Mouse (Mus musculus) myocyte (in vitro differentiated cells): ENCODE results near the gene Poc5. TPM values are rescaled to one million over a fixed set of nuclear protein-coding genes. Genes with fewer than 3 reads are reported as not detected.

Experiments used
- H3K27me3 ChIP-seq: one replicate; pipeline ENCODE4 v1.6.1; 2011; ENCODE audit not compliant: control insufficient read depth, insufficient read depth, insufficient read length
- H3K36me3 ChIP-seq: one replicate; pipeline ENCODE4 v1.6.1; 2011; ENCODE audit not compliant: control insufficient read depth, insufficient read depth
- H3K4me2 ChIP-seq: one replicate; pipeline ENCODE4 v1.6.1; 2011; ENCODE audit warnings: low read depth, control low read depth
- H3K4me3 ChIP-seq: one replicate; pipeline ENCODE4 v1.5.1; 2011; ENCODE audit warnings: mild to moderate bottlenecking, control low read depth, moderate library complexity
- H3K79me2 ChIP-seq: one replicate; pipeline ENCODE4 v1.6.1; 2011; ENCODE audit not compliant: control insufficient read depth, insufficient read depth
- H3ac ChIP-seq: one replicate; pipeline ENCODE4 v1.6.1; 2011; ENCODE audit not compliant: control insufficient read depth, insufficient read length
- CEBPB ChIP-seq: IDR thresholded peaks from 2 replicates; pipeline ENCODE4 v1.6.1; 2011; ENCODE audit warnings: mild to moderate bottlenecking, moderate library complexity; ENCODE audit not compliant: poor library complexity, insufficient read depth, severe bottlenecking
- E2F4 ChIP-seq: IDR thresholded peaks from one replicate; pipeline ENCODE4 v1.6.1; 2011; ENCODE audit warnings: mild to moderate bottlenecking, control low read depth, moderate library complexity; ENCODE audit not compliant: insufficient read depth
- MAX ChIP-seq: IDR thresholded peaks from one replicate; pipeline ENCODE4 v1.6.1; 2011; ENCODE audit warnings: low read depth, mild to moderate bottlenecking, control low read depth
- MYOD1 ChIP-seq, 3 experiments: IDR thresholded peaks; one replicate each; pipeline ENCODE4 v1.6.1; 2011; ENCODE audit warnings: control low read depth in 2 of 3, low read depth in 2 of 3, mild to moderate bottlenecking in 2 of 3, moderate library complexity in 1 of 3; ENCODE audit not compliant: insufficient read length in 2 of 3, control insufficient read depth in 1 of 3
- MYOG ChIP-seq, 3 experiments: IDR thresholded peaks; one replicate each; pipeline ENCODE4 v1.6.1; 2011; ENCODE audit warnings: control low read depth in 2 of 3, low read depth in 2 of 3, mild to moderate bottlenecking in 2 of 3; ENCODE audit not compliant: insufficient read length in 2 of 3, control insufficient read depth in 1 of 3, insufficient read depth in 1 of 3
- POLR2A ChIP-seq: IDR thresholded peaks from one replicate; pipeline ENCODE4 v1.6.1; 2011; ENCODE audit warnings: low read depth, mild to moderate bottlenecking, control low read depth, moderate library complexity; ENCODE audit not compliant: insufficient read length
- POLR2AphosphoS2 ChIP-seq: IDR thresholded peaks from one replicate; pipeline ENCODE4 v1.6.1; 2011; ENCODE audit warnings: low read depth, control low read depth; ENCODE audit not compliant: insufficient read length
- REST ChIP-seq: IDR thresholded peaks from one replicate; pipeline ENCODE4 v1.6.1; 2011; ENCODE audit warnings: mild to moderate bottlenecking, control low read depth, moderate library complexity; ENCODE audit not compliant: insufficient read depth, insufficient read length
- SRF ChIP-seq: IDR thresholded peaks from one replicate; pipeline ENCODE4 v1.6.1; 2011; ENCODE audit warnings: low read depth; ENCODE audit not compliant: control insufficient read depth, insufficient read length
- TCF12 ChIP-seq: IDR thresholded peaks from one replicate; pipeline ENCODE4 v1.6.1; 2011; ENCODE audit warnings: mild to moderate bottlenecking, control low read depth; ENCODE audit not compliant: poor library complexity, insufficient read depth, severe bottlenecking
- TCF3 ChIP-seq: IDR thresholded peaks from one replicate; pipeline ENCODE4 v1.6.1; 2011; ENCODE audit warnings: low read depth, control low read depth; ENCODE audit not compliant: insufficient read length
- USF1 ChIP-seq: IDR thresholded peaks from one replicate; pipeline ENCODE4 v1.6.1; 2011; ENCODE audit warnings: low read depth, mild to moderate bottlenecking, control low read depth, moderate library complexity
- polyA plus RNA-seq: library from polyadenylated mRNA; unstranded; fragments of >200 nt; fragmentation: generic; extraction: Trizol; gene quantifications from one replicate; pipeline ENCODE4 v1.2.1, GENCODE M21; 2012; ENCODE audit warnings: missing spikeins

The Poc5 gene
- polyA plus RNA-seq, 1 experiment = 6.1 TPM

DNA sequence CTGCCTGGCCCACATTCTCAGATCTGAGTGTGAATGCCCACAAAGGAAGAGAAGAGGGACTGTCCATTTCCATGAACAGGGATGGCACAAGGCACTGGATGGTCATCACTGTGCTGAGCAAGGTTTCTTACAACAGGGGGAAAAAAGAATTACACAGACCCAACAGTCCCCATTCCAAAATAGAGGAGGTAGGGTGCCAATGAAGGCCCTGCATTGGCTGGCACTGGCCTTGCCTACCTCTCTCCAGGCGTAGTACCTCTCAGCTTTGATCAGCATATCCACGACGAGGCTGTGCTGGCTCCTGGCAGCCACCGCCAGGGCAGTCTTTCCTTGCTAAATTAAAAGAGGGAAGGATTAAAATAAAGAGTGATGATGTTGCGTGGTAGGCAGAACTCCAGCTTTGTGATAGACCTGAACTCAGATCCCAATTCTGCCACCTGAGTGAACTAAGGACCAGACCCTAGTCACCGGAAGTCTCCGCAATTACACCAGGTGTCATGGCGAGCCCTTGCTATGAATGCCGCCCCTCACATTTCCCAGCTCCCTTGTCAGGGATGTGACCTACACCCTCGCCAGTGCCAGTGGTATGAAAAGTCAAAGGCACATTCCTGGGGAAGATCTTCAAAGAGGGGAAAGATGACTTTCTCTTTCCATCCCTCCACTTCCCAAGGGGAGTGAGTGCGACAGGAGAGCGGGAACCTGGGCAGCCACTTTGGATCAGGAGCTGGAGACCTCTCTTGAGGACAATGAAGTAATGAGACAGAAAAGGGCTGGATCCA, 36.6 kb downstream of the Poc5 start:
- Histone ChIP-seq H3K4me2 (no peak overlapping the region), H3K36me3 (no peaks in the 10 kb centered on the region), H3K4me3 (no peak overlapping the region), H3K79me2 (no peaks in the 10 kb centered on the region), H3K27me3 (no peaks in the 10 kb centered on the region), H3ac (no peak overlapping the region)
- no peak for TF ChIP-seq USF1
- no peak for TF ChIP-seq SRF
- no peak for TF ChIP-seq REST
- no peak for TF ChIP-seq E2F4
- TF ChIP-seq CEBPB = no peak
- TF ChIP-seq TCF3 = no peak
- TF ChIP-seq POLR2A = no peak
- no peak for TF ChIP-seq MYOG (IDR thresholded peaks at IDR 0.05; ENCODE audit: control insufficient read depth in 1 of 3, insufficient read depth in 1 of 3, insufficient read length in 2 of 3, low read depth in 2 of 3)
- TF ChIP-seq POLR2AphosphoS2 = no peak
- TF ChIP-seq TCF12 = no peak
- TF ChIP-seq MYOD1 (IDR thresholded peaks at IDR 0.05; ENCODE audit: control insufficient read depth in 1 of 3, insufficient read length in 2 of 3, low read depth in 2 of 3) = no peak
- no peak for TF ChIP-seq MAX

DNA sequence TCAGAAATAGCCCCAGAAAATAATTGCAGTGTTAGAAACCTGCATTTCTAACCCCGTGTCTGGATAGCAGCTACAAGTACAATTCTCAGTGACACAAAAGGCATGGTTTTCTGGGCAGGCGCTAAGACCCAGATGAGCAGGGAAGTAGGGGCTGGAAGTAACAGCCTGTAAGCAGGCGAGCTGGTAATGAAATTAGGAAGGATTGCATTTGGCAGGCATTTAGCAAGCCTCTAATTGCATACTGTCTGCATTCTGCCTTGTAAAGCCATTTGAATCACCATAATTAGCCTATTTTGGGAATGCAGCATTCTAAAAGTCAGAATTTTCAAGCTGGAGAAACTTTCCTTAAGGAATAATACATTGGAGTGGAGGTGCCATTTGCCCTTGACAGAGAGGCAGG, 38.0 kb downstream of the Poc5 start:
- Histone ChIP-seq H3K79me2 (no peaks in the 10 kb centered on the region), H3K4me2 (no peak overlapping the region), H3ac (no peak overlapping the region), H3K27me3 (no peaks in the 10 kb centered on the region), H3K4me3 (no peak overlapping the region), H3K36me3 (no peaks in the 10 kb centered on the region)
- TF ChIP-seq CEBPB (no peak), MYOG (IDR thresholded peaks at IDR 0.05; ENCODE audit: control insufficient read depth in 1 of 3, insufficient read depth in 1 of 3, insufficient read length in 2 of 3, low read depth in 2 of 3) (no peak), E2F4 (no peak), REST (no peak), TCF3 (no peak), MYOD1 (IDR thresholded peaks at IDR 0.05; ENCODE audit: control insufficient read depth in 1 of 3, insufficient read length in 2 of 3, low read depth in 2 of 3) (no peak), POLR2AphosphoS2 (no peak), SRF (no peak), TCF12 (no peak), POLR2A (no peak)

DNA sequence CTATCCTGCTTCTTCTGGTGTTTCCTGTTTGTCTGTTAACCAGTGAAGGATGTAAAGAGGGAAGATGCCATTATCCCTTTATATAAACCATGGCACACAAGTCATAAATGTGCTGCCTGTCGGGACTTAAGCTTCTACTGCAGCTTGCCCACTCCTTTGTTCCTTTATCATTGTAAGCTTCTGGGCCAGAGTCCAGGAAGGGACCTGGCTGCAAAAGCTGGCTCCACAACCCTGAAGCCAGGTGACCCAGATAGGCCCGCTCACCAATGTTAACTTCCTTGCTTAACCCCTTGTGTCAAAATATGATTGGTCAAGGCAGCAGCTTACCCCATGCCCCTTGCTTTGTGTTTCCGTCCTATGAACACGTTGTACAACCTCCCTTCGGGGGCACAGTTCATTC, 40.4 kb downstream of the Poc5 start:
- Histone ChIP-seq H3K4me2 (no peak overlapping the region), H3ac (no peak overlapping the region), H3K27me3 (no peaks in the 10 kb centered on the region), H3K79me2 (no peaks in the 10 kb centered on the region), H3K36me3 (no peaks in the 10 kb centered on the region), H3K4me3 (no peak overlapping the region)
- no peak for TF ChIP-seq SRF
- TF ChIP-seq POLR2A = no peak
- TF ChIP-seq REST = no peak
- TF ChIP-seq USF1 = no peak
- TF ChIP-seq POLR2AphosphoS2 = no peak
- no peak for TF ChIP-seq MYOD1 (IDR thresholded peaks at IDR 0.05; ENCODE audit: control insufficient read depth in 1 of 3, insufficient read length in 2 of 3, low read depth in 2 of 3)
- no peak for TF ChIP-seq E2F4
- TF ChIP-seq TCF3 = no peak
- TF ChIP-seq MAX = no peak
- TF ChIP-seq TCF12 = no peak
- no peak for TF ChIP-seq CEBPB
- TF ChIP-seq MYOG (IDR thresholded peaks at IDR 0.05; ENCODE audit: control insufficient read depth in 1 of 3, insufficient read depth in 1 of 3, insufficient read length in 2 of 3, low read depth in 2 of 3) = no peak

DNA sequence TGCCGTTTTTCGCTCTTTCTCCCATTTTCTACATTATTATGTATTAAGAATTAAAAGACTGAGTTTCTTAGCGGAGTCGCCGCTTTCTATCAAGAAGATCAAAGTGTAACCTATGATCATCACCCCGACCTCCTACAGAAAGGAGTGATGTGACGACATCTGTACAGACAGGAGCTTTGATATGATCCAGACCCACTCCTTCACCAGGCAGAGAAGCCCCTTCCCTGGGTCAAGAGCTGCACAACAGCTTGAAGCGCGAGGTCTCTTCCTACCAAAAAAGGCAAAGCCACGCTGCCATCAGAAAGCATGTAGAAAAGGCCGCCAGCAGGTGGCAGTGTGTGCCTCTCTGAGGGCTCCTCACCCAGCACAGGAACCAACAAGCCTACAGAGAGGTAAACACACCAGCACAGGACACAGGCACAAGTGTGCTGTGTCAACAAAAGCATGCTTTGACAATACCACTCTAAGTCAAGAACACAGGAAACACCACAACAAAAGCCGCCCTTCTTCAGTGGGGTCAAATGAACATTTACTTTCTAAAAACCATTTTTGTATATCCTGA, 43.6 kb downstream of the Poc5 start:
- H3K79me2 ChIP-seq = no peaks in the 10 kb centered on the region
- H3K4me2 ChIP-seq = no peak overlapping the region
- no peak for TF ChIP-seq POLR2AphosphoS2
- peak; percentile 83 for TF ChIP-seq SRF

DNA sequence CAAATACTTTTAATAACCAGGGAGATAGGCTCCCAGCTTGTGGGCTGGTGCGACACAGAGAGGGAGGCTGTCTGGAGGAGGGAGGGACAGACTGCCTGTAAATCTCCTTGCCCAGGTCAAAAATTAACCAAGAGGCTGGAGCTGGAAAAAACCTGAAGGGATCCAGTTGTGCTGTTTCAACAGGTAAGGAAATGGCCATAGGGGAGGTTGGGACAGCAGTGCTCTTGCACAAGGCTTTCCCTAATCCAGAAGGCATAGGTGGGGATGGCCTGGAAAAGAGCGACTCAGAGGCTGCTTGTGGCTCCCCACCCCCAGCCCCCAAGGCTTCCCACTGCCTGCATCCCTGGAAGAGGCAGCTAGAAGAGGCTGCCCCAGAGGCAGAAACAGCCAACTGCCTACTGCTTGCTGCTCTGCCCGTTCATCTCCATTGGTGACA, 44.3 kb downstream of the Poc5 start:
- no peak overlapping the region for H3ac ChIP-seq
- TF ChIP-seq MYOD1 (IDR thresholded peaks at IDR 0.05; ENCODE audit: control insufficient read depth in 1 of 3, insufficient read length in 2 of 3, low read depth in 2 of 3) = no peak
- TF ChIP-seq E2F4 = no peak
- H3K4me3 ChIP-seq = no peak overlapping the region
- H3K79me2 ChIP-seq = no peaks in the 10 kb centered on the region
- H3K27me3 ChIP-seq = no peaks in the 10 kb centered on the region
- H3K4me2 ChIP-seq = no peak overlapping the region
- no peaks in the 10 kb centered on the region for H3K36me3 ChIP-seq

More for the DNA sequence above, 43.6 kb downstream of the Poc5 start:
- Histone ChIP-seq H3ac (no peak overlapping the region), H3K4me3 (no peak overlapping the region), H3K36me3 (no peaks in the 10 kb centered on the region), H3K27me3 (no peaks in the 10 kb centered on the region)
